Mouse (Mus musculus) right cerebral cortex, adult 18-20 months (tissue): Measurements from ENCODE around the gene Ppp1r27.
"Not testable (repeated sequence)": the region's sequence is repeated elsewhere in the genome, so short reads cannot be mapped to it uniquely, and the experiment has no call there.

Experiments used
- DNase-seq: peaks from one replicate; pipeline ENCODE4 v3.0.0; 2022; ENCODE audit warnings: mixed read lengths

Gene Ppp1r27

GRCm38 (mm10) chr11:120575046-120575445 is 24.1 kb upstream of the Ppp1r27 start:
- DNase-seq: no peak

- DNase-seq: no peak
These were observed 23.3 kb upstream of the Ppp1r27 start for GRCm38 (mm10) chr11:120574278-120574600.

GRCm38 (mm10) chr11:120573585-120574277 is 22.8 kb upstream of the Ppp1r27 start:
- DNase-seq: no peak

- peak; percentile 100 for DNase-seq
These were observed 22.0 kb upstream of the Ppp1r27 start, which contains the start of gene P4hb for GRCm38 (mm10) chr11:120572752-120573584. Gene P4hb (minus strand): TSS chr11:120573253.

- DNase-seq: no peak
These were observed 21.5 kb upstream of the Ppp1r27 start for GRCm38 (mm10) chr11:120572417-120572751.

- DNase-seq: no peak
These were observed 21.0 kb upstream of the Ppp1r27 start for GRCm38 (mm10) chr11:120571754-120572416.

GRCm38 (mm10) chr11:120571122-120571521 is 20.2 kb upstream of the Ppp1r27 start:
- DNase-seq: no peak

- no peak for DNase-seq
These were observed 17.4 kb upstream of the Ppp1r27 start for GRCm38 (mm10) chr11:120568324-120568723.

GRCm38 (mm10) chr11:120565114-120565513 is 14.2 kb upstream of the Ppp1r27 start:
- DNase-seq: no peak

- DNase-seq: no peak
These were observed 12.0 kb upstream of the Ppp1r27 start for GRCm38 (mm10) chr11:120562949-120563348.

- no peak for DNase-seq
These were observed 10.2 kb upstream of the Ppp1r27 start for GRCm38 (mm10) chr11:120560952-120561728.

- DNase-seq: not testable (repeated sequence)
These were observed 7.9 kb upstream of the Ppp1r27 start for GRCm38 (mm10) chr11:120558843-120559242.

- DNase-seq: no peak
These were observed 4.3 kb upstream of the Ppp1r27 start for GRCm38 (mm10) chr11:120555260-120555659.

- DNase-seq: no peak
These were observed 3.9 kb upstream of the Ppp1r27 start for GRCm38 (mm10) chr11:120554834-120555233.

GRCm38 (mm10) chr11:120552736-120553135 is 1.8 kb upstream of the Ppp1r27 start:
- no peak for DNase-seq

- DNase-seq: no peak
These were observed 734 bp downstream of the Ppp1r27 start for GRCm38 (mm10) chr11:120549986-120550809.

GRCm38 (mm10) chr11:120549168-120549945 is 1.6 kb downstream of the Ppp1r27 start, which contains the start of gene Mcrip1:
Gene Mcrip1 (minus strand): TSS chr11:120549727.
- DNase-seq: peak; percentile 95

- no peak for DNase-seq
These were observed 2.2 kb downstream of the Ppp1r27 start for GRCm38 (mm10) chr11:120548786-120549167.

- no peak for DNase-seq
These were observed 2.7 kb downstream of the Ppp1r27 start for GRCm38 (mm10) chr11:120548214-120548613.

- DNase-seq: no peak
These were observed 3.5 kb downstream of the Ppp1r27 start for GRCm38 (mm10) chr11:120547469-120547868.

- DNase-seq: no peak
These were observed 5.0 kb downstream of the Ppp1r27 start for GRCm38 (mm10) chr11:120545964-120546363.
